Mouse (Mus musculus) cerebellum, adult 2 months (tissue): ENCODE results near the gene Nhp2.

ENCODE experiments used
- CTCF ChIP-seq: fragments of 200-500 bp; IDR thresholded peaks from 2 replicates; pipeline ENCODE4 v1.5.1; 2011; ENCODE audit warnings: low read depth, mild to moderate bottlenecking, control low read depth, low read length, moderate library complexity, borderline replicate concordance; ENCODE audit not compliant: insufficient read depth
- POLR2A ChIP-seq: fragments of 200-500 bp; IDR thresholded peaks from 2 replicates; pipeline ENCODE4 v1.6.1; 2011; ENCODE audit warnings: low read length, control low read depth, borderline replicate concordance; ENCODE audit not compliant: insufficient read depth

DNA sequence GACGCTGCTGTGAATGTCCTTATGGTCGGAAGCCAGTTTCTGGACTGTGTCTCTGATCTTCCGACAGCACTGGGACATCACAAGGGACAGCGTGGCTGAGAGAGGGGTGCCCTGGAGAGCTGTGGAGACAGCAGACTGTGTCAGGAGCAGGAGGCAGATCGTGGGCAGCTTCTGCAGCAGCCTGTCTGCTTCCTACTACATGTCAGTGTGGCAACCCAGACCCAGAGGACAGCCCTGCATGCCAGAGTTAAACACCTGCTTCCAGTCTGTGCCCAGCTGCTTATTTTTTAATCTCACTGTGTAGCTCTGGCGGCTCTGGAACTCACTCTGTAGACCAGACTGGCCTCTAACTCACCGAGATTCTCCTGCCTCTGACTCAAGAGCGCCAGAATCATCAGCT, 8.4 kb downstream of the Nhp2 start:
- TF ChIP-seq POLR2A = no peak
- no peak for TF ChIP-seq CTCF
